Mouse (Mus musculus) heart, postnatal 10 days (tissue): ENCODE data around the gene Apoe. TPM values are rescaled to one million over a fixed set of nuclear protein-coding genes. Genes with fewer than 3 reads are reported as not detected.

Source experiments
- DNase-seq, 2 experiments: peaks; one replicate each; pipeline ENCODE4 v3.0.0; 2021
- intact Hi-C: fragments of 180-260 bp; cut with DNase I; formaldehyde crosslinking; loops from one replicate; pipeline ENCODE4 v1.15.1; 2025
- total RNA-seq, 2 experiments: library from RNA; stranded (reverse); gene quantifications; 2 replicates each; pipeline ENCODE4 v1.2.3; 2021

Apoe gene
- 100 to 1,000 TPM; 268 to 276 TPM for total RNA-seq

GRCm38 (mm10) chr7:19698907-19699826, at the start of gene Apoe:
Gene Apoe, minus strand, starts transcription at chr7:19699188.
- intact Hi-C loops: no loop called here
- DNase-seq: peak; percentile 72 to 74

GRCm38 (mm10) chr7:19747420-19748218, 48.6 kb upstream of the Apoe start:
- peak in 1 of 2 experiments; percentile 28 for DNase-seq
- intact Hi-C loops: loop anchor here (2.0 to 5.0 kb wide), 3 partner anchors 31 to 185 kb away; no protein-coding TSS in a partner anchor

- DNase-seq: no peak
- intact Hi-C loops: loop anchor here (2.0 to 5.0 kb wide), 2 partner anchors 78 to 186 kb away; no protein-coding TSS in a partner anchor
Measured at GRCm38 (mm10) chr7:19746426-19747201, 47.6 kb upstream of the Apoe start.

DNA sequence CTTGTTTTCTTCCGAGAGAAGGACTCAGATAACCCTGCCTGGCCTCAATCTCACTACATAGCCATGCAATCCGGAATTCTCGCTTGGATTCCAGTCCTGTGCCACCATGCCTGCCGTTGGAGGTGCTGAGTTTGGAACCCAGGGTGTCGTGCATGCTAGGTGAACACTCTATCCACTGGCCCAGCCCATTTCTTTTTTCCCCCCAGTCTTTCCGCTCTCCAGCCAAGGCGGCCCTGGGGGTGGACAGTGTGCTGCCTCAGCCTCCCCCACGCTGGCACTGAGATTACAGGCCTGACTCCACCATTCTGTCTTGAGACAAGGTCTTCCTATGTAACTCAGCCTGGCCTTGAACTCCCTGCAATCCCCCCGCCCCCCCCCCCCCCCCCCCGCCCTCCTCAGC, 47.0 kb upstream of the Apoe start:
- intact Hi-C loops: loop anchor here (2.0 to 5.0 kb wide), 2 partner anchors 77 to 186 kb away; no protein-coding TSS in a partner anchor
- no peak for DNase-seq

DNA sequence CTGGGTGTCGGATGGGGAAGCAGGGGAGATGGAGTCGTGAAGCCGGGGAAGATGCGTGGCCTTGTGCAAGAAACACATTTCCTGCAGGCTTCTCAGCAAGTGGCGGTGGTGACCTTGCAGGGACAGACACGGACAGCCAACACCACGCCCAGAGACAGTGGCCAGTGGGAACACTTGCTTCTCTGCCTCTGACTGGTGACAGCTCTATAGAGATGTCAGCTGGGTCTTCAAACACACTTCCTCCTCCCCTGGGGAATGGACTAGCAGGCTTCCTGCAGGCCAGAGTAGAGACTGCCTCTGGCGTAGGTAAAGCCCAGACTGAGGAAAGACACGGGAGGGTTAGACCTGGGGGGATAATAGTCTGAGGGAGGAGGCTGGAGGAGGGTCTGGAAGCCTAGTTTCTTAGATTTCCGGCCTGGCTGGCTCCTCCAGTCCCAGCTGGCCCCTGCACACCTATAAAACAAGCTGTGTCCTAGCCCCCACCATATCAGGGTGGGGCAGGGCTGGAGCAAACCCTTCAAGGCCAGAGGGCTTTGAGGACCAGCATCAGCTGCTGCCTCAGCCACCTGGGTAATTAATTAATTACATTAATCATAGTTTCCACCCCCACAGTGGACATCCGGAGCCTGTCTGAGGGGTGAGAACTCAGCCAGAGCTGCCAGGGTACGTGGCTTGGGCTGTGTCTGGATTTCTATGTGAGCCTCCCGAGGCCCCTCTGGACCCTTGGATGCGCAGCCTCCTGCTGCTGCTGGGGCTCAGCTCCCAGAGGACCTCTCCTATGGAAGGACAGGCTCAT, 45.8 kb upstream of the Apoe start:
- intact Hi-C loops: loop anchor here (5.0 kb wide), 1 partner anchor 188 kb away; no protein-coding TSS in a partner anchor
- peak; percentile 80 to 84 for DNase-seq

DNA sequence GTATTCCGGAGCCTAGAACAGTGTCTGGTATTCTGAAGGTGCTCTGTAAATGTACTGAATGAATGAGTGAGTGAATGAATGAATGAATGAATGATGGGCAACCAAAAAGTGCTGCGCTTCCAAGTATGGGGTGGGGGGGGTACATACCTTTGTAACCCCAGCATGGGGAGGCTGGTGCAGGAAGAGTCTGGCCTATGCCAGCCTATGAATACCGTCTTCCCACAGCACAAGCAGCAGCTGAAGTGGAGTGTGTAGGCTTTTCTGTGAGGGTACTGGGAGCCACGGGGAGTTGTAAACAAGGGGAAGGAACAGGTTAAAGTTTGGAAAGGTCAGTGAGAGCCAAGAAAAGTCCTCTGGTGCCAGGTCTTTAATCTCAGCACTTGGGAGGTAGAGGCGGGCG, 44.8 kb upstream of the Apoe start:
- intact Hi-C loops: no loop called here
- no peak for DNase-seq

- intact Hi-C loops: no loop called here
Measured at GRCm38 (mm10) chr7:19742468-19742867, 43.5 kb upstream of the Apoe start.

GRCm38 (mm10) chr7:19741329-19742031, 42.5 kb upstream of the Apoe start:
- DNase-seq: peak in 1 of 2 experiments; percentile 48
- intact Hi-C loops: no loop called here

More at GRCm38 (mm10) chr7:19742468-19742867, 43.5 kb upstream of the Apoe start:
- DNase-seq: no peak

DNA sequence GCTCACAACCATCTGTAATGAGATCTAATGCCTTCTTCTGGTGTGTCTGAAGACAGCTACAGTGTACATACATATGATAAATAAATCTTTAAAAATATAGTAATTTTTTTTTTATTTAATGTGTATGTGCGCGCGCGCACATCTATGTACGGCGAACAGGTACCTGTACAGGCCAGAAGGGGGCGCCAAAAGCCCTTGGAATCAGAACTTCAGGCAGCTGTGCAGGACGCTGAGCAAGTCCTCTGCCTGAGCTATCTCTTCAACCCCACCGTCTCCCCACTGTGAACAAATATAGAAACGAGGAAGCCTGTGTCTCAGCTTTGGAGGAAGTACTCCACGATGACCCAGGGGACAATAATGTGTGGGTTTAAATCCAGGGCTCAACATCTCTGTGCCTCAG, 41.3 kb upstream of the Apoe start:
- no peak for DNase-seq
- intact Hi-C loops: no loop called here

DNA sequence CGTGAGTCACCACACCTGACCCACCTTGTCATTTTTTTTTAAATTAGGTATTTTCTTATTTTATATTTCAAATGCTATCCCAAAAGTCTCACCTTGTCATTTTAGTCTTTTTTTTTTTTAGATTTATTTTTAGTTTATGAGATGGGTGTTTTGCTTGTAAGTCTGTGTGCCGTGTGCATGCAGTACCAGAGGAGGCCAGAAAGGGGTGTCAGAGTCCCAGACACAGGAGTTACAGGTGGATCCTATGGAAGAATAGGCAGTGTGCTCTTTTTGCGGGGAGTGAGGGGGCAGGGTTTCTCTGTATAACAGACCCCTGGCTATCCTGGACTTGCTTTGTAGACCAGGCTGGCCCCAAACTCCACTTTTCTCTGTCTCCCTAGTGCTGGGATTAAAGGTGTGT, 39.8 kb upstream of the Apoe start:
- no peak for DNase-seq
- intact Hi-C loops: loop anchor here (2.0 kb wide), 1 partner anchor 14 kb away; no protein-coding TSS in a partner anchor

GRCm38 (mm10) chr7:19736389-19737057, 37.5 kb upstream of the Apoe start:
- intact Hi-C loops: no loop called here
- DNase-seq: no peak

DNA sequence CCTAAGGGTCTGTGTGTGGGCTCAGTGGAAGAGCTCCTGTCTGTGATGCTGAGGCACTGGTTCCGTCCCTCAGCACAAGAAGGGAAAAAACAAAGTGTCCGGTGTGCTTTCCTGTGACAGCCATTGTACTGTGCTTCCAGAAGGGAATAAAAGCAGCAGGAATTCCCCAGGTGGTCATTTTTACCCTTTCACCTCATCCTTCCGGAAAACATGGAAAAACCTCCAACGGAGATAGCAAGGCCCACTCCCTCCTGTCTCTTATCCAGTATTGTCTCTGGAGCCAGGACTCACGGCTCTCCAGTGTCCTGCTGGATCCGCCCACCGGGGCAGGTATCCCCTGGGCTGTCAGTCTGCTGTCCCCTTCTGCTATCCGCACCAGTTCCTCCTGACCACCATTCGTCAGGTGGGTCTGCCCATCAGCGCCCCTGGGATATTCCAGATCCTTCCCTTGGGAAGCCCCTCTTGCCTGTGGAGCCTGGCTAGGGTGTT, 35.2 kb upstream of the Apoe start:
- intact Hi-C loops: no loop called here
- DNase-seq: no peak

DNA sequence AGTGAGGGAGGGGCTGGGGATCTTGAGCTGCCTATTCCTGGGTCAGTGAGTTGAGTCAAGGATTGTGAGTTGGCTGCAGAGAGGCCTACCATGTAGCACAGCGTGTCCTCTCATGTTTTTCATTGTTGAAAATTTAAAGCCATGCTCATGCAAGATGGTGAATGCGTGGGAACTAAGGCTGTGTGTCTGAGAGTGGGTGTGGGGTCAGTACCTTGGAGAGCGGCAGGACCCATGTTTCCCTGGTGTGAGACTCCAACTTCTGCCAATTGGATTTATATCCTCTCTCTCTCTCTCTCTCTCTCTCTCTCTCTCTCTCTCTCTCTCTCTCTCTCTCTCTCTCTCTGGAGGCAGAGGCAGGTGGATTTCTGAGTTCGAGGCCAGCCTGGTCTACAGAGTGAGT, 27.6 kb upstream of the Apoe start:
- intact Hi-C loops: no loop called here
- DNase-seq: no peak

DNA sequence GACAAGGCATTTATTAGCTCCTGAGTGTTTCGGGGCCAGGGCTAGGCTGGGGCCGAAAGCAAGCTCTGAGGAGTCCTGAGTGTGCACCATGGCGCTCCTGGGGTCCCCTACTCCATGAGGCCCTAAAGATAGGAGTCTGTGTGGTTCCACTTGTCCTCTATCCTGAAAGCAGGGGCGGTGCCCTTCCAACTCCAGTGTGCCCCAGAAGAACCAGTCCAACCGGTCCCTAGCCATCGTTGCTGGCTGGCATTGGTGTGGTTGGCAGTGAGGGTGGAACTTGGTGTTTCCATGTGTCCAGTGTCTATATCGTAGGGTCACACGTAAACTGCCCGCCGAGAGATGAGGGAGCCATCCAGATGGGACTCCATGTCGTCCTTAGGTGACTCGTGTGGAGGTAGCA, 25.2 kb upstream of the Apoe start:
- intact Hi-C loops: loop anchor here (2.0 kb wide), 1 partner anchor 15 kb away; no protein-coding TSS in a partner anchor

GRCm38 (mm10) chr7:19722754-19723195, 23.8 kb upstream of the Apoe start:
- intact Hi-C loops: no loop called here
- DNase-seq: peak; percentile 66 to 74

More for the DNA sequence above, 25.2 kb upstream of the Apoe start:
- DNase-seq: no peak

- intact Hi-C loops: no loop called here
- DNase-seq: no peak
Measured at GRCm38 (mm10) chr7:19719200-19719599, 20.2 kb upstream of the Apoe start.

GRCm38 (mm10) chr7:19718297-19718952, 19.4 kb upstream of the Apoe start:
- intact Hi-C loops: no loop called here
- no peak for DNase-seq
